Mouse (Mus musculus) lung, postnatal 36 days (tissue): ENCODE data around the gene Snph.
"Not testable (repeated sequence)": the region's sequence is repeated elsewhere in the genome, so short reads cannot be mapped to it uniquely, and the experiment has no call there.

Source experiments
- DNase-seq: peaks from one replicate; pipeline ENCODE4 v3.0.0; 2022; ENCODE audit warnings: mixed read lengths

Gene Snph

GRCm38 (mm10) chr2:151632159-151632814 lies at the start of gene Snph:
Gene Snph, minus strand, starts transcription at chr2:151632593.
- DNase-seq: peak; percentile 63

GRCm38 (mm10) chr2:151676234-151676633 lies 43.8 kb upstream of the Snph start:
- peak; percentile 32 for DNase-seq

GRCm38 (mm10) chr2:151670968-151671329 lies 38.6 kb upstream of the Snph start:
- peak; percentile 15 for DNase-seq

- peak; percentile 5 for DNase-seq
Observed at GRCm38 (mm10) chr2:151670026-151670967, 37.9 kb upstream of the Snph start.

GRCm38 (mm10) chr2:151668433-151668832 lies 36.0 kb upstream of the Snph start, which contains the start of gene Rad21l:
Gene Rad21l, minus strand, starts transcription at chr2:151668533.
- DNase-seq: no peak

- no peak for DNase-seq
Observed at GRCm38 (mm10) chr2:151652053-151652452, 19.7 kb upstream of the Snph start.

GRCm38 (mm10) chr2:151636015-151636402 lies 3.6 kb upstream of the Snph start:
- no peak for DNase-seq

- no peak for DNase-seq
Observed at GRCm38 (mm10) chr2:151635362-151636014, 3.1 kb upstream of the Snph start.

GRCm38 (mm10) chr2:151634903-151635302 lies 2.5 kb upstream of the Snph start:
- no peak for DNase-seq

- no peak for DNase-seq
Observed at GRCm38 (mm10) chr2:151632982-151633381, 589 bp upstream of the Snph start.

- DNase-seq: no peak
Observed at GRCm38 (mm10) chr2:151631406-151632158, 811 bp downstream of the Snph start.

GRCm38 (mm10) chr2:151629310-151629709 lies 3.1 kb downstream of the Snph start:
- DNase-seq: no peak

GRCm38 (mm10) chr2:151628011-151628410 lies 4.4 kb downstream of the Snph start:
- DNase-seq: no peak

GRCm38 (mm10) chr2:151626296-151626695 lies 6.1 kb downstream of the Snph start:
- DNase-seq: no peak

- DNase-seq: no peak
Observed at GRCm38 (mm10) chr2:151623776-151624175, 8.6 kb downstream of the Snph start.

- peak; percentile 62 for DNase-seq
Observed at GRCm38 (mm10) chr2:151616551-151617329, 15.7 kb downstream of the Snph start.

- not testable (repeated sequence) for DNase-seq
Observed at GRCm38 (mm10) chr2:151615779-151616178, 16.6 kb downstream of the Snph start.

- no peak for DNase-seq
Observed at GRCm38 (mm10) chr2:151609974-151610373, 22.4 kb downstream of the Snph start.

- DNase-seq: no peak
Observed at GRCm38 (mm10) chr2:151608435-151608834, 24.0 kb downstream of the Snph start.

- peak; percentile 73 for DNase-seq
Observed at GRCm38 (mm10) chr2:151605437-151605987, 26.9 kb downstream of the Snph start.

- peak; percentile 10 for DNase-seq
Observed at GRCm38 (mm10) chr2:151603630-151604029, 28.8 kb downstream of the Snph start.
